Mouse (Mus musculus) midbrain, postnatal 0 days (tissue): ENCODE results near the gene Kcnab1. TPM values are rescaled to one million over a fixed set of nuclear protein-coding genes. Genes with fewer than 3 reads are reported as not detected.

Experiments used
- ATAC-seq: fragments of 200-750 bp; cut with Nextera tagmentation; 2 replicates; pipeline ENCODE4 v1.8.0; 2017; ENCODE audit warnings: moderate number of reproducible peaks, mild to moderate bottlenecking, moderate TSS enrichment, moderate library complexity; ENCODE audit not compliant: low FRiP score
- DNase-seq: peaks from one replicate; pipeline ENCODE4 v3.0.0-alpha.2; 2015; ENCODE audit warnings: low spot score
- H3K27ac ChIP-seq: fragments of 300-500 bp; sonication (generic); 2 replicates; pipeline ENCODE4 v1.5.1; 2014; ENCODE audit warnings: low read depth, mild to moderate bottlenecking, low read length, mixed read lengths
- H3K27me3 ChIP-seq: fragments of 300-500 bp; sonication (generic); 2 replicates; pipeline ENCODE4 v1.6.1; 2014; ENCODE audit warnings: low read length, control low read depth, mixed read lengths; ENCODE audit not compliant: insufficient read depth
- H3K36me3 ChIP-seq: fragments of 300-500 bp; sonication (generic); 2 replicates; pipeline ENCODE4 v1.6.1; 2014; ENCODE audit warnings: low read length, control low read depth, mixed read lengths; ENCODE audit not compliant: insufficient read depth
- H3K4me1 ChIP-seq: fragments of 300-500 bp; sonication (generic); 2 replicates; pipeline ENCODE4 v1.6.1; 2014; ENCODE audit warnings: mild to moderate bottlenecking, control low read depth, antibody characterized with exemption, low read length, mixed read lengths; ENCODE audit not compliant: insufficient read depth
- H3K4me2 ChIP-seq: fragments of 300-500 bp; sonication (generic); 2 replicates; pipeline ENCODE4 v1.6.1; 2014; ENCODE audit warnings: low read depth, mild to moderate bottlenecking, low read length, mixed read lengths; ENCODE audit not compliant: poor library complexity, severe bottlenecking
- H3K4me3 ChIP-seq: fragments of 300-500 bp; sonication (generic); 2 replicates; pipeline ENCODE4 v1.5.1; 2014; ENCODE audit warnings: low read depth, mild to moderate bottlenecking, low read length, moderate library complexity
- H3K9ac ChIP-seq: fragments of 300-500 bp; sonication (generic); replicated peaks from 2 replicates; pipeline ENCODE4 v1.6.1; 2014; ENCODE audit warnings: mild to moderate bottlenecking, low read length, moderate library complexity, mixed read lengths; ENCODE audit not compliant: poor library complexity, severe bottlenecking
- H3K9me3 ChIP-seq: fragments of 300-500 bp; sonication (generic); 2 replicates; pipeline ENCODE4 v1.6.1; 2016; ENCODE audit warnings: low read length, control low read depth
- CTCF ChIP-seq: IDR thresholded peaks from 2 replicates; pipeline ENCODE4 v1.5.1; 2016; ENCODE audit warnings: antibody characterized with exemption, mild to moderate bottlenecking
- WGBS: fragments of 180-500 bp; shearing (Covaris S2); extraction: QIAGEN DNeasy Blood & Tissue Kit; methylation state at CpG from one replicate; pipeline ENCODE4 v1.1.7; 2014; 5-methylcytosine and 5-hydroxymethylcytosine counted together
- polyA plus RNA-seq: library from polyadenylated mRNA; unstranded; fragments of >200 nt; fragmentation: Nextera tagmentation; extraction: Ambion mirVana; gene quantifications from 2 replicates; pipeline ENCODE4 v1.2.1, GENCODE M21; 2015
- total RNA-seq: library from RNA; depleted of rRNA; stranded (reverse); fragments of >200 nt; gene quantifications from 2 replicates; pipeline ENCODE4 v1.2.3, GENCODE M21; 2014; rRNA removed

Kcnab1 gene
- total RNA-seq (7.1 and 8.0 TPM in 2 replicates), polyA plus RNA-seq (8.6 and 8.8 TPM in 2 replicates)

DNA sequence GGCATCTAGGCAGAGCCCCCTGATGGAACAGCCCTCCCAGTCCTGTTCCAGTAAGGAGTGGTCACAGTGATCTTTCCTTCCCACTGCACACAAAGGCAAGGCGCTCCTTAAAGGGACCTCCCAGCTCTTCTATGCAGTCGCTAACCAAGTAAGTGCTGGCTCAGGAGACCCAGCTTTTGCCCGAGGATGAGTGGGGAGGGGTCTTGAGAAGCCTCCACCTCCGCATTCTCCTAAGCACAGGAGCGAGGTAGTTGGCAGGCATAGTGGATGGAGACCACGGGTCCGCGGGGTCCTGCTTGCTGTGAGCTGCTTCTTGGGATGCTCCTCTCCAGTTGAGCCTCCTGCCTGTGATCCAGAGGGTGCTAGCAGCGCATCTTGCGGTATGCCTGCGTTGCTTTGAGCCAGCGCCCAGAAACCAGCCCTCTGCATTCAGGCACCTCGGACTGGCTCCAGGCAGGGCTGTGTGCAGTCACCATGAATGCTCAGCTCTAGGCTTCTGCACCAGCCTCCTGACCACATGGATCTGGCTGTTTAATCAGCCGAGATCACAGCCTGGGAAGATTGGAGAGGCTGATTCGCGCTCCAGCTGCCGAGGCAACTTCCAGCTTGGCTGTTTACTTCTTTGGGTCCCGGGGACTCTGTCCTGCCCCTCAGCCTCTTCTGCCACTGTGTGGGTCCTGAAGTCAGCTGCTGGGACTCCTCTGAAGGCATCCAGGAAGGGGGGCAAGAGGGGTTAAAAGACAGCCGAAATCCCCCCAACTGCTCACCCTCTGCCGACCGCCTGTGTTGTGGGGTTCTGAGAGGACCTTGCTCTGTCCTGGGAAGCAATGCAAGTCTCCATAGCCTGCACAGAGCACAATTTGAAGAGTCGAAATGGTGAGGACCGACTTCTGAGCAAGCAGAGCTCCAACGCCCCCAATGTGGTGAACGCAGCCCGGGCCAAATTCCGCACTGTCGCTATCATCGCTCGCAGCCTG is at the start of gene Kcnab1:
Kcnab1 (plus strand) TSS at position 440 of the 977 bp plus-strand sequence.
- no peaks in the 10 kb centered on the region for H3K9me3 ChIP-seq
- ATAC-seq: peak; percentile 77
- 1% methylated on average over 30 of the region's 30 CpGs for WGBS

DNA sequence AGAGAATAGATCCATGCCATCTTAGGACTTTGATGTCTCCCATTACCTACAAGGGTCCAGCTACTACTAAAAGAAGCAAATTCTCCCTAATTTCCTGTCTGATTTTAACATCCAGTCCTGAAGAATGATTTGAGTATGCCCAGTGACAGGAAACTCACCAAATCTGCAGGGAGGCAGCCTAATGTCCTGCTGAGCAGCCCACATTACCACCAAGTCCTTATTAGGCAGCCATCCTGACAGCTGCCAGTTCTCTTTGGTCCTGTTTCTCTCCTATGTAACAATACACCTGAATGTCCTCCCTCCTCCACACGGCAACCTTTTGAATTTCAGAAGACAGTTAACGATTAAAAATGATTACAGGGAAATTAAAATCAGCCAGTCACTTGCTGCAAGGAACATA is 20.9 kb upstream of the Kcnab1 start:
- Histone ChIP-seq H3K4me3 (no peak overlapping the region), H3K9me3 (no peaks in the 10 kb centered on the region), H3K4me2 (no peak overlapping the region), H3K9ac (no peak overlapping the region), H3K27me3 (no peaks in the 10 kb centered on the region), H3K27ac (no peak overlapping the region), H3K36me3 (no peaks in the 10 kb centered on the region), H3K4me1 (no peaks in the 10 kb centered on the region)
- WGBS: 82% methylated on average over 2 of the region's 2 CpGs
- TF ChIP-seq CTCF: no peak
- ATAC-seq: no peak
- no peak for DNase-seq

More for the DNA sequence above, at the start of gene Kcnab1:
- Histone ChIP-seq H3K27ac (no peak within 1 kb of the TSS), H3K4me2 (peak within 1 kb of the TSS; percentile 78), H3K36me3 (no peaks in the 10 kb centered on the region), H3K27me3 (peaks cover 4% of the 10 kb centered on the region; the same call in 1 of the 2 replicates), H3K9ac (peak within 1 kb of the TSS; percentile 42), H3K4me3 (peak within 1 kb of the TSS; percentile 45), H3K4me1 (no peaks in the 10 kb centered on the region)
- DNase-seq: peak; percentile 68
- TF ChIP-seq CTCF: no peak

DNA sequence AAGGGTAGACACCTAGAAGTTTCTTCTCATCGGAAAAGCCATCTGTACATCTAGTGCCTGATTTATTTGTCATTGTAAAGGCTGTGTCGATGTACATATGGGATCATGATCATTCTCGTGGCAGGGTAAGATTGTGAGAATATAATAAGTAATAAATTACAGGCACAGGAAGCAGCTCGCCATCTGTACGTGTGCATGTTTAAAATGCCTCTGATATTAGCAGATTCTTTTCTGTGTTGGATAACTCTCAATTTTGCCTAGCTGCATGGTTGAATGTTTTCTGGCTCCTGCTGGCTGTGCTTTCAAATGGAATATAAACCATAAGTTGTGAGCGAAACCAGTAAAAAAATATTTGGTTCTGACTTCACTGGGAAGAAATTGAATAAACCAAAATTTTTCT is 5.1 kb upstream of the Kcnab1 start:
- no peaks in the 10 kb centered on the region for H3K36me3 ChIP-seq
- H3K9ac ChIP-seq: no peak overlapping the region
- DNase-seq (no peak), ATAC-seq (no peak)
- TF ChIP-seq CTCF: no peak
- no peak overlapping the region for H3K4me2 ChIP-seq
- H3K4me3 ChIP-seq: no peak overlapping the region
- H3K27ac ChIP-seq: no peak overlapping the region
- H3K4me1 ChIP-seq: no peaks in the 10 kb centered on the region
- WGBS: 79% methylated on average over 6 of the region's 6 CpGs
- H3K9me3 ChIP-seq: no peaks in the 10 kb centered on the region
- H3K27me3 ChIP-seq: peaks cover 4% of the 10 kb centered on the region; the same call in 1 of the 2 replicates

DNA sequence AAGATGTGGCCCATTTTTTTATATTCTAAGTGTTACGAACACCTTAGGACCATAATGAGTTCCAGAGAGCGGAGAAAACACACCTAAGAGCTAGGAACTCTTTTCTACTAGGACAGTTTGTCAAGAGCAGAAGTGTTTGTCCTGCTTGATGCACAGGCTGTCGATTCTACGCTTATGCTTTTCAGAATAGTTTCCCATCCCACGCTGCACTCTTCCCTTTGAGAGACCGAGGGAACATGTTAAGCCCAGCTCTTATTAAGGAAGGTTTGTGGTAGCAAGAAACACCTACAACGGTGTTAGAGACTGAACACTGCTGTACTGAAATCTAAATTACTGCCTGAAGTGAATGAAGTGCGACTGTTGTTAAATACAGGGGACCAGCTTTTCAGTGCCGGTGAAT is 1.0 kb downstream of the Kcnab1 start:
- 61% methylated on average over 9 of the region's 9 CpGs for WGBS

DNA sequence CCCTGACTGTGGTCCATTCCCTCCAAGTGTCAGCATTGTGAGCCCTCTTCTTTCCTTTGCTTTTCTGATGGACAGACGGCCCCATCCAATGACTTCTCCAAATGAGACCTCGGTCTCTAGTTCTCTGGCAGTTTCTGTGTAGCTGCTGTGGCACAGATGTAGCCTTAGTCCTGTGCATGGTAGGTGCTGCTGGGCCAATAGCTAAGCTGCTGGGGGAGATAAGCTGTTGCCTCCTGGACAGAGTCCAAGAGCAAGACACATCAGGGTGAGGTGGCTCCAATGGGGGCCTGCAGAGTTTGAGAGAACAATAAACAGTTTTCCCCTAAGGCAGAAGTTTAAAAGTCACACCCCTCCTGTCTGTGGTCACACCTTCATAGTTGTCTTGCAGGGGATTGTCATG is 2.0 kb downstream of the Kcnab1 start:
- Histone ChIP-seq H3K27ac (no peak overlapping the region), H3K4me2 (peak overlapping the region; percentile 9; the same call in 1 of the 2 replicates), H3K36me3 (no peaks in the 10 kb centered on the region), H3K9ac (no peak overlapping the region), H3K4me1 (no peaks in the 10 kb centered on the region), H3K9me3 (no peaks in the 10 kb centered on the region), H3K27me3 (peaks cover 3% of the 10 kb centered on the region; the same call in 1 of the 2 replicates), H3K4me3 (no peak overlapping the region)
- WGBS: 74% methylated on average over 2 of the region's 2 CpGs
- DNase-seq (no peak), ATAC-seq (no peak)
- no peak for TF ChIP-seq CTCF

More for the DNA sequence above, 1.0 kb downstream of the Kcnab1 start:
- Histone ChIP-seq H3K9me3 (no peaks in the 10 kb centered on the region), H3K36me3 (no peaks in the 10 kb centered on the region), H3K4me1 (no peaks in the 10 kb centered on the region), H3K4me2 (peak overlapping the region; percentile 78), H3K4me3 (peak overlapping the region; percentile 45), H3K27me3 (peaks cover 4% of the 10 kb centered on the region; the same call in 1 of the 2 replicates), H3K9ac (no peak overlapping the region), H3K27ac (no peak overlapping the region)
- DNase-seq (no peak), ATAC-seq (no peak)
- no peak for TF ChIP-seq CTCF

DNA sequence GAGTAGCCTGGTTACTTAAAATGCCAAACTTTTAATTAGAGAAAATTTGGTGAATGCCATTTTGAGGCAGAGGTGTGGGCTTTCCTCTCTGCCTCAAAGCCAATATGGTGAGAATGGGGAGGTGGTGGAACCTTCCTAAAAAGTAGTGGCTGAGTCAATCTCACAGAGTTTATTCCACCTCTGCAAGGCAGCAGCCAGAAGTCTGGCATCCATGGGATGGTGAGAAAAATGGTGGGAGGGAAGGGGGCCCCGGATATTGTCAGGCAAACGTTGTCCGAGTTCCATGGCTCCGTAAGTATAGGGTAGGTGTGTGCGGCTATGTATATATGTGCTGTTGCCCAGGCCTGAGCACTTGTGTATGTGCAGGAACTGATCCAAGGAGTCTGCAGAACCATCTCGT is 6.0 kb downstream of the Kcnab1 start:
- Histone ChIP-seq H3K36me3 (no peaks in the 10 kb centered on the region), H3K27ac (no peak overlapping the region), H3K4me3 (no peak overlapping the region), H3K4me1 (no peaks in the 10 kb centered on the region), H3K4me2 (no peak overlapping the region), H3K27me3 (no peaks in the 10 kb centered on the region), H3K9ac (no peak overlapping the region), H3K9me3 (no peaks in the 10 kb centered on the region)
- TF ChIP-seq CTCF: no peak
- DNase-seq (no peak), ATAC-seq (no peak)
- 96% methylated on average over 6 of the region's 6 CpGs for WGBS
